12 mouse cellular contexts compared by ENCODE assay signal in the genomic region with DNA sequence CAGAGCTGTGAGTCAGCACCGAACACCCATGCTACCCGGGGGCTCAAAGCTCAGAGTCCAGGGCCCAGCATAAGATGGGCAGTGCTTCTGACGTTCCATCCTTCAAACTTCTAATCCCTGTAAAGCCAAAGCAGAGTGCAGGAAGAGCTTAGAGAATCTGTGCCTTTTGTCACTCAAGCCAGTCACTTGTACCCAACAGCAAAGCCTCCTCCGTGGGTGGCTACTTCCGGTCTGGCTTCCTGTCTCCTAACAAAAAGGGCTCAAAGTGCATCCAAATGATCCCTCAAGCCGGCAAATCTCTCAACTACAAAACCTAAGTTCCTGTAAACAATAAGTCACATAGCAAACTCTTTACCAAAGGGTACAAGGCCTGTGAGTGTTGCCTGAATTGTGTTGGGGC. TPM values are rescaled to one million over a fixed set of nuclear protein-coding genes. Genes with fewer than 3 reads are reported as not detected.
DNase-seq lines count a peak whose midpoint lies in the region; ATAC-seq lines count a peak whose summit lies in the region.
"Had no signal": no experiment of that assay in that cellular context is flagged by ENCODE, and none has a peak within 500 bp of the region (broad histone marks: within the 10 kb centered on the region; RNA-seq: fewer than 3 reads in every experiment).

No protein-coding gene starts in this region.

- ATAC-seq in megakaryocyte, adult 5-6 weeks (ENCODE audit: poor library complexity, severe bottlenecking) = no peak
- ATAC-seq: forebrain, postnatal 0 days; Patski had no signal

- DNase-seq in spleen, postnatal 36 days (ENCODE audit: low spot score in 2 of 2) = peak; percentile 7 to 8
- no peak for DNase-seq in spleen, postnatal 4 days (ENCODE audit: low spot score in 2 of 2)
- peak; percentile 74 for DNase-seq in R1 (ENCODE audit: low read depth, low spot score)
- DNase-seq in naive thymus-derived CD4-positive, alpha-beta T cell, adult 2 months (ENCODE audit: low read depth) = peak; percentile 59
- no peak for DNase-seq in cerebellum, adult 11 months
- no peak for DNase-seq in cerebellum, postnatal 25 days
- DNase-seq: cerebellum, adult 2 months; forebrain, postnatal 0 days; heart, postnatal 10 days; kidney, postnatal 36 days had no signal

RNA-seq across cellular contexts. Expression of gene Tmem245, which starts 2.3 kb away (rescaled TPM):
- 10.1 and 10.9 TPM in 2 replicates for total RNA-seq in megakaryocyte, adult 5-6 weeks (2015)
- total RNA-seq in megakaryocyte, adult 5-6 weeks (2017) = 4.6 and 10.0 TPM in 2 replicates

RNA-seq across cellular contexts. Expression of gene Frrs1l, which starts 40.7 kb away (rescaled TPM):
- not detected in 2 replicates for total RNA-seq in megakaryocyte, adult 5-6 weeks (2015)
- total RNA-seq in megakaryocyte, adult 5-6 weeks (2017) = not detected in 2 replicates

Comparison
In these comparisons a context has a peak if more than half of its experiments do, and no peak if none do; other contexts are left out.
1. DNase-seq: peak in spleen, postnatal 36 days (2 of 2), R1 (single experiment) and naive thymus-derived CD4-positive, alpha-beta T cell, adult 2 months (single experiment); none in spleen, postnatal 4 days (0 of 2), cerebellum, adult 11 months (single experiment) and cerebellum, postnatal 25 days (0 of 2).